Mouse (Mus musculus): ENCODE results near the gene Zp2. TPM values are rescaled to one million over a fixed set of nuclear protein-coding genes. Genes with fewer than 3 reads are reported as not detected.

Gene Zp2
- polyA plus RNA-seq, 1 experiment, result not detected

GRCm38 (mm10) chr7:120094216-120094615 is 50.9 kb downstream of the Zp2 start:
- TF ChIP-seq GATA1 (IDR thresholded peaks at IDR 0.05; ENCODE audit: low read length), result no peak
- Histone ChIP-seq H3K27me3 (ENCODE audit: control insufficient read depth) (no peaks in the 10 kb centered on the region), H3K9me3 (ENCODE audit: control insufficient read depth, low read length) (no peaks in the 10 kb centered on the region; the same call in 1 of the 2 replicates), H3K4me1 (ENCODE audit: control insufficient read depth) (no peaks in the 10 kb centered on the region), H3K4me3 (replicated peaks) (no peak overlapping the region), H3K36me3 (ENCODE audit: control insufficient read depth) (no peaks in the 10 kb centered on the region)

- no peak overlapping the region for H3K4me3 ChIP-seq (replicated peaks)
- H3K4me1 ChIP-seq (ENCODE audit: control insufficient read depth), result no peaks in the 10 kb centered on the region
- TF ChIP-seq GATA1 (IDR thresholded peaks at IDR 0.05; ENCODE audit: low read length) (no peak), TAL1 (IDR thresholded peaks at IDR 0.05; ENCODE audit: low read length) (no peak)
These were observed 52.1 kb downstream of the Zp2 start for GRCm38 (mm10) chr7:120093033-120093432.

GRCm38 (mm10) chr7:120080177-120080576 is 64.9 kb downstream of the Zp2 start:
- Histone ChIP-seq H3K4me1 (ENCODE audit: control insufficient read depth) (no peaks in the 10 kb centered on the region), H3K36me3 (ENCODE audit: control insufficient read depth) (no peaks in the 10 kb centered on the region), H3K9me3 (ENCODE audit: control insufficient read depth, low read length) (no peaks in the 10 kb centered on the region), H3K4me3 (replicated peaks) (no peak overlapping the region), H3K27me3 (ENCODE audit: control insufficient read depth) (no peaks in the 10 kb centered on the region)
- TF ChIP-seq TAL1 (IDR thresholded peaks at IDR 0.05; ENCODE audit: low read length) (no peak), GATA1 (IDR thresholded peaks at IDR 0.05; ENCODE audit: low read length) (no peak)

More at GRCm38 (mm10) chr7:120093033-120093432, 52.1 kb downstream of the Zp2 start:
- Histone ChIP-seq H3K36me3 (ENCODE audit: control insufficient read depth) (no peaks in the 10 kb centered on the region), H3K27me3 (ENCODE audit: control insufficient read depth) (no peaks in the 10 kb centered on the region), H3K9me3 (ENCODE audit: control insufficient read depth, low read length) (no peaks in the 10 kb centered on the region; the same call in 1 of the 2 replicates)

Other genes starting within 250 kb of the Zp2 start
- gene Lyrm1, start 249.4 kb downstream of the Zp2 start, polyA plus RNA-seq (2012), result 0.17 and 0.22 TPM in 2 replicates
- gene Dcun1d3, start 249.0 kb downstream of the Zp2 start, polyA plus RNA-seq (2012), result 0.36 and 0.43 TPM in 2 replicates
- gene Dnah3, start 50.0 kb downstream of the Zp2 start, polyA plus RNA-seq (2012), result 0.01 and 0.02 TPM in 2 replicates
- gene Tmem159, start 42.9 kb downstream of the Zp2 start, polyA plus RNA-seq (2012), result not detected in 2 replicates
- gene Anks4b, start 28.6 kb upstream of the Zp2 start, polyA plus RNA-seq (2012), result not detected in 2 replicates
- gene Crym, start 56.8 kb upstream of the Zp2 start, polyA plus RNA-seq (2012), result not detected in 2 replicates
- not detected in 2 replicates for gene Abca14, start 58.7 kb upstream of the Zp2 start, polyA plus RNA-seq (2012)
- gene Abca15, start 183.4 kb upstream of the Zp2 start, polyA plus RNA-seq (2012), result not detected in 2 replicates